Mouse (Mus musculus): ENCODE results near the gene Wdr82.
A peak's percentile ranks its signal among the peaks of the same experiment; 100 is the strongest.

The Wdr82 gene

GRCm38 (mm10) chr9:106170556-106171345 lies at the start of gene Wdr82:
Wdr82 (plus strand) TSS chr9:106170928.
- DNase-seq: peak; percentile 90

GRCm38 (mm10) chr9:106123599-106123998 lies 47.1 kb upstream of the Wdr82 start:
- DNase-seq: peak; percentile 34

GRCm38 (mm10) chr9:106126786-106127251 lies 43.9 kb upstream of the Wdr82 start:
- DNase-seq: no peak

- DNase-seq: no peak
Measured at GRCm38 (mm10) chr9:106129072-106129471, 41.7 kb upstream of the Wdr82 start.

- no peak for DNase-seq
Measured at GRCm38 (mm10) chr9:106130250-106130649, 40.5 kb upstream of the Wdr82 start.

- no peak for DNase-seq
Measured at GRCm38 (mm10) chr9:106137671-106138216, 33.0 kb upstream of the Wdr82 start.

- DNase-seq: no peak
Measured at GRCm38 (mm10) chr9:106139763-106140162, 31.0 kb upstream of the Wdr82 start.

- DNase-seq: no peak
Measured at GRCm38 (mm10) chr9:106141955-106142354, 28.8 kb upstream of the Wdr82 start.

- DNase-seq: no peak
Measured at GRCm38 (mm10) chr9:106144176-106144575, 26.6 kb upstream of the Wdr82 start.

GRCm38 (mm10) chr9:106145582-106145981 lies 25.1 kb upstream of the Wdr82 start:
- no peak for DNase-seq

- no peak for DNase-seq
Measured at GRCm38 (mm10) chr9:106147281-106147680, 23.4 kb upstream of the Wdr82 start.

GRCm38 (mm10) chr9:106147851-106148431 lies 22.8 kb upstream of the Wdr82 start:
- DNase-seq: no peak

GRCm38 (mm10) chr9:106148541-106149398 lies 22.0 kb upstream of the Wdr82 start:
- DNase-seq: no peak

GRCm38 (mm10) chr9:106149399-106149754 lies 21.4 kb upstream of the Wdr82 start:
- DNase-seq: no peak

- no peak for DNase-seq
Measured at GRCm38 (mm10) chr9:106154106-106154505, 16.6 kb upstream of the Wdr82 start.

- peak; percentile 59 for DNase-seq
Measured at GRCm38 (mm10) chr9:106156419-106156818, 14.3 kb upstream of the Wdr82 start.

GRCm38 (mm10) chr9:106156921-106157622 lies 13.7 kb upstream of the Wdr82 start:
- no peak for DNase-seq

GRCm38 (mm10) chr9:106157623-106157925 lies 13.2 kb upstream of the Wdr82 start:
- no peak for DNase-seq

GRCm38 (mm10) chr9:106158037-106158491 lies 12.7 kb upstream of the Wdr82 start, which contains the start of gene Glyctk:
Glyctk (minus strand) TSS chr9:106158138.
- DNase-seq: no peak

GRCm38 (mm10) chr9:106159237-106159636 lies 11.5 kb upstream of the Wdr82 start:
- DNase-seq: no peak

- DNase-seq: peak; percentile 80
Measured at GRCm38 (mm10) chr9:106159784-106160301, 10.9 kb upstream of the Wdr82 start.

- no peak for DNase-seq
Measured at GRCm38 (mm10) chr9:106160426-106160825, 10.3 kb upstream of the Wdr82 start.

Data from thymus, postnatal 25 days (tissue).